Mouse (Mus musculus) G1E (cell line): ENCODE results near the gene Rars2. TPM values are rescaled to one million over a fixed set of nuclear protein-coding genes. Genes with fewer than 3 reads are reported as not detected.
A peak's percentile ranks its signal among the peaks of the same experiment; 100 is the strongest.

ENCODE experiments used
- ATAC-seq: 2 replicates; pipeline ENCODE4 v1.8.0; 2016; ENCODE audit warnings: mild to moderate bottlenecking; ENCODE audit not compliant: insufficient number of reproducible peaks, poor library complexity, low FRiP score, severe bottlenecking; ENCODE audit errors: extremely low read depth
- DNase-seq: peaks from one replicate; pipeline ENCODE4 v3.0.0; 2012; ENCODE audit warnings: low spot score
- H3K27me3 ChIP-seq: 2 replicates; pipeline ENCODE4 v1.6.1; 2012; ENCODE audit warnings: mild to moderate bottlenecking, low read length, inconsistent platforms; ENCODE audit not compliant: insufficient read depth
- H3K36me3 ChIP-seq: replicated peaks from 2 replicates; pipeline ENCODE3; 2012; ENCODE audit warnings: mild to moderate bottlenecking, inconsistent platforms
- H3K4me1 ChIP-seq: 2 replicates; pipeline ENCODE4 v1.6.1; 2012; ENCODE audit warnings: low read depth, low read length, inconsistent platforms, mixed read lengths; ENCODE audit not compliant: insufficient read depth
- H3K4me3 ChIP-seq: 2 replicates; pipeline ENCODE4 v1.5.1; 2012; ENCODE audit warnings: low read depth, mild to moderate bottlenecking, inconsistent platforms, low read length, moderate library complexity, mixed read lengths
- H3K9me3 ChIP-seq: replicated peaks from 2 replicates; pipeline ENCODE4 v1.6.1; 2012; ENCODE audit warnings: inconsistent platforms
- CTCF ChIP-seq: IDR thresholded peaks from 2 replicates; pipeline ENCODE4 v1.5.1; 2012; ENCODE audit warnings: low read depth, low read length, inconsistent platforms, mixed read lengths
- GATA1 ChIP-seq: IDR thresholded peaks from 2 replicates; pipeline ENCODE4 v1.6.1; 2012; ENCODE audit warnings: borderline replicate concordance, low read length, inconsistent platforms, mixed read lengths
- GATA2 ChIP-seq: IDR thresholded peaks from 2 replicates; pipeline ENCODE4 v1.6.1; 2012; ENCODE audit warnings: low read depth, low read length, inconsistent platforms, borderline replicate concordance
- POLR2AphosphoS5 ChIP-seq: IDR thresholded peaks from 2 replicates; pipeline ENCODE4 v1.6.1; 2012; ENCODE audit warnings: low read depth, low read length, inconsistent platforms; ENCODE audit not compliant: insufficient replicate concordance
- TAL1 ChIP-seq: conservative IDR thresholded peaks from 2 replicates; pipeline ENCODE4 v1.6.1; 2012; ENCODE audit warnings: low read depth, low read length, inconsistent platforms, mixed read lengths
- polyA plus RNA-seq: library from polyadenylated mRNA; stranded (reverse); fragments of >175 nt; gene quantifications from 2 replicates; pipeline ENCODE4 v1.2.3, GENCODE M21; 2012
- total RNA-seq, 2 experiments: library from RNA; stranded (forward) in 1 of 2; stranded (reverse) in 1 of 2; fragments of 200-1000 nt in 1 of 2; fragments of >200 nt in 1 of 2; fragmentation: Nextera tagmentation in 1 of 2; gene quantifications; 2 replicates each; pipeline ENCODE4 v1.2.3; 2014 to 2017

The Rars2 gene
- total and polyA plus RNA-seq, 3 experiments: 5.2 to 93.8 (median 49.3) TPM

DNA sequence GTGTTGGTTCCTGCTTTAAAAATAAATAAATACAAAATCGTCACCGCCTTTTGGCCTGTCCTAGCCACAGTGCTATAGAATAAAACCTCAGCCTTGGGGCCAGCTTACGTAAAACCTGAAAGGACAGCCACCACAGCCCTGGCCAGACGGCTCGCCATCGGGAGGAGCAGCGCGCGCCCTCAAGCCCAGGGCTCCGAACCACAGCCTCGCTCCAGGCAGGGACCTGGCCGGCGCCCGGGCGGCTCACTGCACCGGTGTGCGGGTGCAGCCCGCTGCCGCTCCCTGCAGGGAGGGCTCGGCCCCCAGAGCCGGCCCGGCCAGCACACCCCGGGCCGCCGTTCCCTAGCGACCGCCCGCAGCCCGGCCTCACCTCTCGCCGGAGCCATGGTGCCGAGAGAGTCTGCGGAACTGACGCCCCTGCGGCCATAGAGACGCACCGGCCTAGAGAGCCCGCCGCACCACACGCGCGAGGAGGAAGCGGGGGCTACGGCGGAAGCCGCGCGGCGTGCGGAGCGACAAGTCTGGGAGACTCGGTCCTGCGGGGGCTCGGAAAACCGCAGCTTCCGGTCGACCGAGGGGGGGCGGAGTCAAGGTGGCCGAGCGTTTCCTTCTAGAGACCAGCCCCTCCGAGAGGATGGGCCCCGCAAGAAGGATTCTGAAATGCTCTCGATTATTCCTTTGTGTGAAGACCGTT, 72.3 kb downstream of the Rars2 start, which contains the start of gene Slc35a1:
TSS of gene Slc35a1 (minus strand) at position 565 of the 694 bp plus-strand sequence.
- Histone ChIP-seq H3K36me3 (peaks cover 20% of the 10 kb centered on the region), H3K9me3 (no peaks in the 10 kb centered on the region), H3K4me1 (peaks cover 21% of the 10 kb centered on the region), H3K27me3 (peaks cover 4% of the 10 kb centered on the region; the same call in 1 of the 2 replicates), H3K4me3 (peak within 1 kb of the TSS; percentile 88)
- no peak for TF ChIP-seq POLR2AphosphoS5
- no peak for TF ChIP-seq GATA2
- no peak for TF ChIP-seq TAL1
- TF ChIP-seq GATA1: no peak
- TF ChIP-seq CTCF: no peak
- DNase-seq: peak; percentile 80
- ATAC-seq: peak; percentile 89

DNA sequence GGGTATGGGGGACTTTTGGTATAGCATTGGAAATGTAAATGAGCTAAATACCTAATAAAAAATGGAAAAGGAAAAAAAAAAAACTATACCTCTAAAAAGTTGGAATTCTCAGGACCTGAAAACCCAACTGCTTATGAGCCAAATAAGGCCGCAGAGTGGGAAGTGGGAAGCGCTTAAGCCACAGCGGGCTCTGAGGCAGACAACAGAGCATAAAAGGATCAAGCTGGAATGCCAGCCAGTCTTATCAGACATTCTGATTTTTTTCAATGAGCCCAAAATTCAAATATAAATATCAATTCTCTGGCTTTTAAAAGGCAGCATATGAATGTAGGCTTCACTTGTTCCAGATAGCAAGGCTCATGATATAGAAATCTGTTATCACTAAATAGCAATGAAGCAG, 73.3 kb downstream of the Rars2 start:
- H3K9me3 ChIP-seq: no peaks in the 10 kb centered on the region
- H3K27me3 ChIP-seq: peaks cover 4% of the 10 kb centered on the region; the same call in 1 of the 2 replicates
- peaks cover 21% of the 10 kb centered on the region for H3K4me1 ChIP-seq
- no peak for TF ChIP-seq TAL1
- TF ChIP-seq GATA2: no peak
- no peak for TF ChIP-seq POLR2AphosphoS5
- TF ChIP-seq GATA1: no peak
- no peak for TF ChIP-seq CTCF
- H3K36me3 ChIP-seq: peaks cover 10% of the 10 kb centered on the region
- ATAC-seq (no peak), DNase-seq (no peak)
- H3K4me3 ChIP-seq: no peak overlapping the region

GRCm38 (mm10) chr4:34701528-34701927, 86.8 kb downstream of the Rars2 start:
- DNase-seq: no peak
- Histone ChIP-seq H3K27me3 (peaks cover 16% of the 10 kb centered on the region), H3K9me3 (no peaks in the 10 kb centered on the region), H3K36me3 (no peaks in the 10 kb centered on the region), H3K4me3 (no peak overlapping the region), H3K4me1 (peaks cover 3% of the 10 kb centered on the region)
- no peak for TF ChIP-seq GATA1
- TF ChIP-seq POLR2AphosphoS5: no peak
- no peak for TF ChIP-seq TAL1
- TF ChIP-seq GATA2: no peak
- TF ChIP-seq CTCF: peak; percentile 45
- ATAC-seq: 0 out of 2 replicates have a peak, but pooled peaks have one; percentile 28

GRCm38 (mm10) chr4:34702231-34702630, 87.5 kb downstream of the Rars2 start:
- DNase-seq (no peak), ATAC-seq (no peak)
- Histone ChIP-seq H3K4me3 (no peak overlapping the region), H3K27me3 (peaks cover 16% of the 10 kb centered on the region), H3K4me1 (peaks cover 3% of the 10 kb centered on the region), H3K36me3 (no peaks in the 10 kb centered on the region), H3K9me3 (no peaks in the 10 kb centered on the region)
- TF ChIP-seq GATA2 (no peak), GATA1 (no peak), TAL1 (no peak), CTCF (no peak), POLR2AphosphoS5 (no peak)

DNA sequence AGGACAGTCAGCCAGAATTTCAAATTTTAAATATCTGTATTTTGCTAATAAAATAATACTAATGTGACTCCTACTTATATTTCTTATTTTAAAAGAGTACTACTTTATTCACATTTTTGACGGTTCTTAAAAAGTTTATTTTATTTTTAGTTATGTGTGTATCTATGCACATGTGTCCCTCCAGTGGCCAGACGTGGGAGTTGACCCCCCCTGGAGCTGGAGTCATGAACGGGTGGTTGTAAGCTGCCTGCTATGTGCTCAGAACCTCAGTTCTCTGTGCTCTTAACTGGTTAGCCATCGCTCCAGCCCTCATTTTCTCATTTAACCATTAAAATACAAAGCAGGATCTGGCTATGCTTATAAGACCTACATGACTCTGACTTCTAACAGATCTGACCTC, 88.3 kb downstream of the Rars2 start:
- ATAC-seq (no peak), DNase-seq (no peak)
- H3K36me3 ChIP-seq: no peaks in the 10 kb centered on the region
- H3K27me3 ChIP-seq: peaks cover 16% of the 10 kb centered on the region
- H3K9me3 ChIP-seq: no peaks in the 10 kb centered on the region
- peaks cover 3% of the 10 kb centered on the region for H3K4me1 ChIP-seq
- H3K4me3 ChIP-seq: no peak overlapping the region
- TF ChIP-seq GATA1 (no peak), GATA2 (no peak), POLR2AphosphoS5 (no peak), CTCF (no peak), TAL1 (no peak)

GRCm38 (mm10) chr4:34707248-34707647, 92.5 kb downstream of the Rars2 start:
- Histone ChIP-seq H3K4me1 (peaks cover 3% of the 10 kb centered on the region), H3K4me3 (no peak overlapping the region), H3K9me3 (no peaks in the 10 kb centered on the region; the same call in 1 of the 2 replicates), H3K27me3 (0 out of 2 replicates have a peak, but pooled peaks cover 2% of the 10 kb centered on the region), H3K36me3 (no peaks in the 10 kb centered on the region)
- TF ChIP-seq POLR2AphosphoS5 (no peak), GATA2 (no peak), CTCF (no peak), GATA1 (no peak), TAL1 (no peak)
- ATAC-seq (no peak), DNase-seq (no peak)
